Mouse (Mus musculus): ENCODE results near the gene Ptcra.

Ptcra gene

GRCm38 (mm10) chr17:46725273-46725672 lies 38.2 kb downstream of the Ptcra start:
- DNase-seq (ENCODE audit: low spot score) = peak; percentile 75

- no peak for DNase-seq (ENCODE audit: low spot score)
These were observed 38.9 kb downstream of the Ptcra start for GRCm38 (mm10) chr17:46724477-46725084.

GRCm38 (mm10) chr17:46721077-46721476 lies 42.4 kb downstream of the Ptcra start:
- DNase-seq (ENCODE audit: low spot score) = no peak

- no peak for DNase-seq (ENCODE audit: low spot score)
These were observed 48.6 kb downstream of the Ptcra start for GRCm38 (mm10) chr17:46714756-46715481.

- no peak for DNase-seq (ENCODE audit: low spot score)
These were observed 49.7 kb downstream of the Ptcra start for GRCm38 (mm10) chr17:46713849-46714248.

- no peak for DNase-seq (ENCODE audit: low spot score)
These were observed 51.1 kb downstream of the Ptcra start for GRCm38 (mm10) chr17:46712442-46712841.

GRCm38 (mm10) chr17:46711612-46712271 lies 51.8 kb downstream of the Ptcra start:
- DNase-seq (ENCODE audit: low spot score) = no peak

- DNase-seq (ENCODE audit: low spot score) = peak; percentile 96
These were observed 52.4 kb downstream of the Ptcra start, which contains the start of gene Pex6 for GRCm38 (mm10) chr17:46710959-46711597. TSS of gene Pex6 (plus strand) at chr17:46711463.

GRCm38 (mm10) chr17:46706375-46707089 lies 57.0 kb downstream of the Ptcra start:
- DNase-seq (ENCODE audit: low spot score) = no peak

Measured in retina, embryonic 14.5 days (tissue).